Mouse (Mus musculus) bone marrow macrophage, adult 2 months (primary cell): ENCODE measurements around the gene A730049H05Rik. TPM values are rescaled to one million over a fixed set of nuclear protein-coding genes. Genes with fewer than 3 reads are reported as not detected.

ENCODE experiments used
- H3K27ac ChIP-seq: 2 replicates; pipeline ENCODE4 v1.5.1; 2012; ENCODE audit warnings: low read depth, low read length; ENCODE audit not compliant: insufficient read depth
- H3K4me1 ChIP-seq: 2 replicates; pipeline ENCODE4 v1.6.1; 2012; ENCODE audit warnings: low read length; ENCODE audit not compliant: control insufficient read depth, insufficient read depth
- H3K4me3 ChIP-seq: 2 replicates; pipeline ENCODE4 v1.5.1; 2012; ENCODE audit warnings: mild to moderate bottlenecking, low read length, moderate library complexity; ENCODE audit not compliant: insufficient read depth
- CTCF ChIP-seq: IDR thresholded peaks from 2 replicates; pipeline ENCODE4 v1.5.1; 2012; ENCODE audit warnings: low read depth, mild to moderate bottlenecking, low read length, moderate library complexity
- POLR2A ChIP-seq: IDR thresholded peaks from 2 replicates; pipeline ENCODE4 v1.6.1; 2012; ENCODE audit warnings: mild to moderate bottlenecking, low read depth, low read length, borderline replicate concordance
- polyA plus RNA-seq: library from polyadenylated mRNA; stranded (reverse); fragments of >200 nt; gene quantifications from 2 replicates; pipeline ENCODE4 v1.2.4, GENCODE M21; 2012; ENCODE audit not compliant: missing spikeins, insufficient read depth, insufficient read length

Gene A730049H05Rik
- polyA plus RNA-seq, 1 experiment: not detected

DNA sequence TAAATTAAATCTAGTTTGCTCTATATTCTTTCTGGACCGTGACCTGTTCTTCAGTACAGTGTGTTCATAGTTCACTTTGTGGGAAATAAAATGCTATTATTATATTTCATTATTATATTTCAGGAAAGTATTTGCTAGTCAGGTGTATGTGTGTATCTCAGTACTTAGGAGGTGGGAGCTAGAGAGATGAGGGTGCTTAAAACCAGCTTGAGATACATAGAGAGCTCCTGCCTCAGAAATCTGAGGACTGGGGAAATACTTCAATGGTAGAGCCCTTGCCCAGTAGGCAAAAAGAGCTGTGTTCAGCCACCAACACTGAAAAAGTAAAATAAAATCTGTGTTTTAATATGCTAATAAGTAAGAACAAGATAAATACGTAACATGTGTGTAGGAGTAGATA, 59.1 kb downstream of the A730049H05Rik start:
- Histone ChIP-seq H3K4me1 (no peaks in the 10 kb centered on the region), H3K4me3 (no peak overlapping the region), H3K27ac (no peak overlapping the region)
- no peak for TF ChIP-seq CTCF
- no peak for TF ChIP-seq POLR2A

DNA sequence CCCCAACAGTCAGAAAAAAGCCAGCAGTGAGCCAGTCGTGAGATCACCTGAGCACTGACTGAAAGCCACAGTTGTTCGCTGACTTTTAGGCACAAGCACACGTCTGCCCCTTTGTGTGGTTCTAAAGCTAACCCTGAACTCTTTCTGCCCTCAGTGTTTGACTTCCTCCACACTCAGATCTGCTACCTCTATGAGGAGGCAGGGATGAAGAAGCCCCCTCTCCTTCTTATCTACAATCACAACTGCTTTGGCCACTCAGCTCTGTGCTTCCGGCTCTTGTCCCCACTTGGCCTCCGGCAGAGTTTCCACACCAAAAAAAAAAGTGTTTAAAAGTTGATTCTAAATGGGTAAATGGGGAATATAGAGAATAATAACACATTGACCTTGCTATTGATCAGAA, 59.8 kb downstream of the A730049H05Rik start:
- no peak overlapping the region for H3K27ac ChIP-seq
- TF ChIP-seq POLR2A (no peak), CTCF (no peak)
- H3K4me1 ChIP-seq: no peaks in the 10 kb centered on the region

DNA sequence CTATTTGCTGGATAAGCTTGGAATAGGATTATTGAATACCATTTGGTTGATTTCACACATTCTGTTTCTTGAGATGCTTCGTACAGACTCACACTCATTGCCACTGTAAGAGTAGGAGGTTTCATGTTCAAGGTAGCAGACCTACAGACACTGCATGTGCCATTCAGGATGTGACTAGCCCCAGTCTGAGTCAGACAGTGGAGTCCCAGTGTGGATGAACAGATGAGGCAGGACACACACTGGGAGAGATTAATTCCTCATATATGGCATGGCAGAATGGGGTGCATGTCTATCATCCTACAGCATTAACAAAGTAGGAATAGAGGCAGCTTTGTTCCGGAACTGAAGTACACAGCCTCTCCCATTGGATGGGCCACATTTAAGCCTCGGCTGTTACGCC, 61.0 kb downstream of the A730049H05Rik start:
- H3K4me1 ChIP-seq: no peaks in the 10 kb centered on the region
- H3K4me3 ChIP-seq: no peak overlapping the region
- TF ChIP-seq CTCF (no peak), POLR2A (no peak)
- no peak overlapping the region for H3K27ac ChIP-seq

More for the DNA sequence above, 59.8 kb downstream of the A730049H05Rik start:
- no peak overlapping the region for H3K4me3 ChIP-seq

DNA sequence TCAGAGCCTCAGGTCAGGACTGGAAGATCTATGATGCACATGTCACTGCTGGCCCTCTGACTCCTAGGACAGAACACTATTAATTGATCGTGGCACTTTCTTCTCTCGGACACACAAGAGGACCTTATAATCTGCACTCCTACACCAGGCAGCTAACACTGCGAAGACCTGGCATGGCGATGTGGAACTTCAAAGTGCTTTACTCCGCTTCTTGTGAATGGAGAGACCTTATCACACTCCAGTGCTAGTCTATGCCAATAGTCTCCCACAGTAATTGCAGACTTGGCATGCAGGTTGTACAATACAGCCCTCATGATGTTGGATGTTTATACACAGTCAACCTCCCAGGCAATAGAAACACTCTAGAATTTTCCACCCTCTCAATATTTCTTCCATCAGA, 62.5 kb downstream of the A730049H05Rik start:
- TF ChIP-seq POLR2A: no peak
- TF ChIP-seq CTCF: no peak
- Histone ChIP-seq H3K27ac (no peak overlapping the region), H3K4me3 (no peak overlapping the region), H3K4me1 (no peaks in the 10 kb centered on the region)

- Histone ChIP-seq H3K27ac (no peak overlapping the region), H3K4me3 (no peak overlapping the region), H3K4me1 (no peaks in the 10 kb centered on the region)
- no peak for TF ChIP-seq POLR2A
- TF ChIP-seq CTCF: no peak
These were observed 63.5 kb downstream of the A730049H05Rik start for GRCm38 (mm10) chr6:92879700-92880265.

- no peaks in the 10 kb centered on the region for H3K4me1 ChIP-seq
- TF ChIP-seq POLR2A (no peak), CTCF (no peak)
- H3K27ac ChIP-seq: no peak overlapping the region
- H3K4me3 ChIP-seq: no peak overlapping the region
These were observed 66.2 kb downstream of the A730049H05Rik start for GRCm38 (mm10) chr6:92882446-92882845.

GRCm38 (mm10) chr6:92883131-92883900, 67.0 kb downstream of the A730049H05Rik start:
- Histone ChIP-seq H3K4me3 (no peak overlapping the region), H3K27ac (no peak overlapping the region), H3K4me1 (no peaks in the 10 kb centered on the region)
- no peak for TF ChIP-seq POLR2A
- no peak for TF ChIP-seq CTCF

DNA sequence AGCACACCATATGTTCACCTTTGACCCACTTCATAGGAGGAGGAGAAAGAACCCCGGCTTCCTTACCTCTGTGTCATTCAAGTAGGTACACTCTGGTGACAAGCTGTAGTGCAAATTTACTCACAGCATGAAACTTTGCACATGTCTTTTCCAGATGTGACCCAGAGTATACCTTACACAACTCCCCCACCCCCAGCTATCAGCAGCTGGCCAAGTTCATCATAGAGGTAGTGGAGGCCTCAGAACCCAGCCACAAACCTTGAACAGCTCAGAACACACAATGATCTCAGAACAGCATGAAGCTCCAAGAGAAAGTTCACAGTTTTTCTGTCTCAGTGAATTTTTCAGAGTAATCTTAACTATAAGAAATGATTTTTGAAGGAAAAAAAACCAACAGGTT, 75.3 kb downstream of the A730049H05Rik start:
- H3K27ac ChIP-seq: no peak overlapping the region
- TF ChIP-seq POLR2A (no peak), CTCF (no peak)
- H3K4me1 ChIP-seq: no peaks in the 10 kb centered on the region

More for the DNA sequence above, 75.3 kb downstream of the A730049H05Rik start:
- H3K4me3 ChIP-seq: no peak overlapping the region

Other genes with a start within 250 kb of the A730049H05Rik start
- gene Prickle2, start 110.3 kb upstream of the A730049H05Rik start, polyA plus RNA-seq: 0.40 and 1.6 TPM in 2 replicates
- gene Gm15737, start 52.9 kb downstream of the A730049H05Rik start, polyA plus RNA-seq: not detected in 2 replicates
- gene Adamts9, start 127.0 kb downstream of the A730049H05Rik start, polyA plus RNA-seq: not detected in 2 replicates